Mouse (Mus musculus) G1E (cell line): Measurements from ENCODE around the gene Dok5. TPM values are rescaled to one million over a fixed set of nuclear protein-coding genes. Genes with fewer than 3 reads are reported as not detected.

Source experiments
- ATAC-seq: 2 replicates; pipeline ENCODE4 v1.8.0; 2016; ENCODE audit warnings: mild to moderate bottlenecking; ENCODE audit not compliant: insufficient number of reproducible peaks, poor library complexity, low FRiP score, severe bottlenecking; ENCODE audit errors: extremely low read depth
- DNase-seq: peaks from one replicate; pipeline ENCODE4 v3.0.0; 2012; ENCODE audit warnings: low spot score
- H3K27me3 ChIP-seq: 2 replicates; pipeline ENCODE4 v1.6.1; 2012; ENCODE audit warnings: mild to moderate bottlenecking, low read length, inconsistent platforms; ENCODE audit not compliant: insufficient read depth
- H3K36me3 ChIP-seq: replicated peaks from 2 replicates; pipeline ENCODE3; 2012; ENCODE audit warnings: mild to moderate bottlenecking, inconsistent platforms
- H3K4me1 ChIP-seq: 2 replicates; pipeline ENCODE4 v1.6.1; 2012; ENCODE audit warnings: low read depth, low read length, inconsistent platforms, mixed read lengths; ENCODE audit not compliant: insufficient read depth
- H3K4me3 ChIP-seq: 2 replicates; pipeline ENCODE4 v1.5.1; 2012; ENCODE audit warnings: low read depth, mild to moderate bottlenecking, inconsistent platforms, low read length, moderate library complexity, mixed read lengths
- H3K9me3 ChIP-seq: replicated peaks from 2 replicates; pipeline ENCODE4 v1.6.1; 2012; ENCODE audit warnings: inconsistent platforms
- CTCF ChIP-seq: IDR thresholded peaks from 2 replicates; pipeline ENCODE4 v1.5.1; 2012; ENCODE audit warnings: low read depth, low read length, inconsistent platforms, mixed read lengths
- GATA1 ChIP-seq: IDR thresholded peaks from 2 replicates; pipeline ENCODE4 v1.6.1; 2012; ENCODE audit warnings: borderline replicate concordance, low read length, inconsistent platforms, mixed read lengths
- GATA2 ChIP-seq: IDR thresholded peaks from 2 replicates; pipeline ENCODE4 v1.6.1; 2012; ENCODE audit warnings: low read depth, low read length, inconsistent platforms, borderline replicate concordance
- POLR2AphosphoS5 ChIP-seq: IDR thresholded peaks from 2 replicates; pipeline ENCODE4 v1.6.1; 2012; ENCODE audit warnings: low read depth, low read length, inconsistent platforms; ENCODE audit not compliant: insufficient replicate concordance
- TAL1 ChIP-seq: conservative IDR thresholded peaks from 2 replicates; pipeline ENCODE4 v1.6.1; 2012; ENCODE audit warnings: low read depth, low read length, inconsistent platforms, mixed read lengths
- polyA plus RNA-seq: library from polyadenylated mRNA; stranded (reverse); fragments of >175 nt; gene quantifications from 2 replicates; pipeline ENCODE4 v1.2.3, GENCODE M21; 2012
- total RNA-seq, 2 experiments: library from RNA; stranded (forward) in 1 of 2; stranded (reverse) in 1 of 2; fragments of 200-1000 nt in 1 of 2; fragments of >200 nt in 1 of 2; fragmentation: Nextera tagmentation in 1 of 2; gene quantifications; 2 replicates each; pipeline ENCODE4 v1.2.3; 2014 to 2017

The Dok5 gene
- total and polyA plus RNA-seq, 3 experiments, result 0.11 TPM; not detected in 2

GRCm38 (mm10) chr2:170706488-170706887, 25.1 kb upstream of the Dok5 start:
- DNase-seq, result no peak
- no peak for TF ChIP-seq GATA1
- no peak for TF ChIP-seq TAL1
- TF ChIP-seq CTCF, result no peak
- no peak for TF ChIP-seq GATA2
- TF ChIP-seq POLR2AphosphoS5, result no peak
- no peaks in the 10 kb centered on the region for H3K27me3 ChIP-seq
- H3K9me3 ChIP-seq, result peaks cover 66% of the 10 kb centered on the region
- H3K36me3 ChIP-seq, result no peaks in the 10 kb centered on the region
- H3K4me3 ChIP-seq, result no peak overlapping the region
- no peaks in the 10 kb centered on the region for H3K4me1 ChIP-seq
- ATAC-seq, result no peak

GRCm38 (mm10) chr2:170707672-170708071, 23.9 kb upstream of the Dok5 start:
- ATAC-seq (no peak), DNase-seq (no peak)
- Histone ChIP-seq H3K36me3 (no peaks in the 10 kb centered on the region), H3K9me3 (peaks cover 75% of the 10 kb centered on the region), H3K4me3 (no peak overlapping the region), H3K4me1 (no peaks in the 10 kb centered on the region), H3K27me3 (no peaks in the 10 kb centered on the region)
- TF ChIP-seq POLR2AphosphoS5, result no peak
- TF ChIP-seq GATA2, result no peak
- no peak for TF ChIP-seq GATA1
- TF ChIP-seq CTCF, result no peak
- TF ChIP-seq TAL1, result no peak

- DNase-seq (no peak), ATAC-seq (no peak)
- TF ChIP-seq GATA2, result no peak
- Histone ChIP-seq H3K9me3 (peaks cover 78% of the 10 kb centered on the region), H3K36me3 (no peaks in the 10 kb centered on the region), H3K4me1 (no peaks in the 10 kb centered on the region), H3K27me3 (no peaks in the 10 kb centered on the region), H3K4me3 (no peak overlapping the region)
Observed at GRCm38 (mm10) chr2:170708901-170709300, 22.7 kb upstream of the Dok5 start.

GRCm38 (mm10) chr2:170712658-170713285, 18.8 kb upstream of the Dok5 start:
- Histone ChIP-seq H3K4me3 (no peak overlapping the region), H3K4me1 (no peaks in the 10 kb centered on the region), H3K36me3 (no peaks in the 10 kb centered on the region), H3K9me3 (peaks cover 72% of the 10 kb centered on the region), H3K27me3 (no peaks in the 10 kb centered on the region)
- DNase-seq (no peak), ATAC-seq (no peak)
- TF ChIP-seq GATA2 (no peak), TAL1 (no peak), CTCF (no peak), POLR2AphosphoS5 (no peak), GATA1 (no peak)

GRCm38 (mm10) chr2:170720386-170720785, 11.2 kb upstream of the Dok5 start:
- ATAC-seq, result no peak

GRCm38 (mm10) chr2:170724136-170724535, 7.5 kb upstream of the Dok5 start:
- Histone ChIP-seq H3K36me3 (no peaks in the 10 kb centered on the region), H3K9me3 (peaks cover 75% of the 10 kb centered on the region), H3K27me3 (no peaks in the 10 kb centered on the region), H3K4me1 (no peaks in the 10 kb centered on the region), H3K4me3 (no peak overlapping the region)
- TF ChIP-seq GATA2 (no peak), CTCF (no peak), GATA1 (no peak), TAL1 (no peak), POLR2AphosphoS5 (no peak)
- DNase-seq, result no peak
- no peak for ATAC-seq

More at GRCm38 (mm10) chr2:170720386-170720785, 11.2 kb upstream of the Dok5 start:
- TF ChIP-seq POLR2AphosphoS5, result no peak
- no peaks in the 10 kb centered on the region for H3K4me1 ChIP-seq
- no peaks in the 10 kb centered on the region for H3K27me3 ChIP-seq
- no peak overlapping the region for H3K4me3 ChIP-seq
- H3K9me3 ChIP-seq, result peaks cover 63% of the 10 kb centered on the region
- H3K36me3 ChIP-seq, result no peaks in the 10 kb centered on the region
- no peak for DNase-seq

GRCm38 (mm10) chr2:170724716-170725115, 6.9 kb upstream of the Dok5 start:
- Histone ChIP-seq H3K4me3 (no peak overlapping the region), H3K4me1 (no peaks in the 10 kb centered on the region), H3K9me3 (peaks cover 75% of the 10 kb centered on the region), H3K27me3 (no peaks in the 10 kb centered on the region), H3K36me3 (no peaks in the 10 kb centered on the region)
- ATAC-seq (no peak), DNase-seq (no peak)
- no peak for TF ChIP-seq CTCF
- TF ChIP-seq TAL1, result no peak
- TF ChIP-seq POLR2AphosphoS5, result no peak
- TF ChIP-seq GATA2, result no peak
- TF ChIP-seq GATA1, result no peak
